In the genomic region with DNA sequence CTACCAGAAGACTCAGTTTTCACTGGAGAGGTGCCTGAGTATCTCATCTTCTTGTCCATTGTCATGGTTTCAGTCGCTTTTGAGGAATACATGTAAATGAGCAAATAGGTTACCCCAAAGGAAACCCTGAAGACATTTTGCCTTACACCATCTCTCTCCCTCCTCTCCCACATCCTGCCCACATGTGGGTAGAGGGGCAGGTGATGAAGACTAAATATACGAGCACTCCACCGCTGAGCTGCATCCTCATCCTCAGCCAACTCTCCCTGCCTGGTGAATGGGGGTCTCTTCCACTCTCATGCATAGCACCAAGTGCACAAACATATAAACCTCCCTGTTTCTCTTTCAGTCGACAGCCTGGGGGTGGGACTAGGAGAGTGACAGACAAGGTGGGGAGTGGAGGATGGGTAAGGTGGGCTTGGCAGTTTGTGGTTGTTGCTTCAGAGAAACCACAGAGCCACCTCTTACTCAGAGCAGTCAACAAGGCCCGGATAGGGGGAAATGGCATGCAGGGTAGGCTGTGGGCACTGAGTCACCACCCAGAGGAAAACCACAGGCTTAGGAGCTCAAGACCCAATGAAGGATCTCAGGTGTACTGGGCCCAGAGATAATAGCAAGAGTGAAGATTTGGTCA, we compare ENCODE assay signal across 15 mouse cellular contexts.
A peak's percentile ranks its signal among the peaks of the same experiment; 100 is the strongest.
DNase-seq lines count a peak whose midpoint lies in the region; ATAC-seq and TF ChIP-seq lines count a peak whose summit lies in the region.
"Had no signal": no experiment of that assay in that cellular context is flagged by ENCODE, and none has a peak within 500 bp of the region (broad histone marks: within the 10 kb centered on the region; RNA-seq: fewer than 3 reads in every experiment).

No protein-coding gene starts in this region.

- peak; percentile 40 to 60; a peak in 2 of 4 replicates for TF ChIP-seq EP300 in MEL (IDR thresholded peaks at IDR 0.05; ENCODE audit: low read depth in 1 of 2, low read length in 2 of 2)
- TF ChIP-seq EP300 in liver, postnatal 0 days (IDR thresholded peaks at IDR 0.05; ENCODE audit: low read depth), result no peak

- 0 out of 2 replicates have a peak overlapping the region, but pooled peaks have one; percentile 9 for H3K4me2 ChIP-seq in liver, postnatal 0 days (ENCODE audit: low read depth, low read length)
- H3K4me2 ChIP-seq: hindbrain, embryonic 15.5 days; neural tube, embryonic 15.5 days had no signal

- intact Hi-C loops in gastrocnemius, postnatal 36 days (cut with DNase I), result no loop called here

- no peaks in the 10 kb centered on the region; a peak in 1 of 4 replicates for H3K27me3 ChIP-seq in MEL (ENCODE audit: control insufficient read depth in 1 of 2, insufficient read depth in 2 of 2, low read length in 2 of 2)
- no peaks in the 10 kb centered on the region for H3K27me3 ChIP-seq in liver, postnatal 0 days (ENCODE audit: insufficient read depth, low read length)
- no peaks in the 10 kb centered on the region for H3K27me3 ChIP-seq in kidney, adult 2 months (replicated peaks; ENCODE audit: control insufficient read depth, insufficient read depth, low read length)
- H3K27me3 ChIP-seq: hindbrain, embryonic 15.5 days; neural tube, embryonic 15.5 days had no signal

- no peak for TF ChIP-seq CTCF in MEL (IDR thresholded peaks at IDR 0.05 in 2 of 3, conservative IDR thresholded peaks at IDR 0.05 in 1 of 3; ENCODE audit: control insufficient read depth in 1 of 3, insufficient read depth in 1 of 3, low read depth in 2 of 3, low read length in 3 of 3, poor library complexity in 1 of 3, severe bottlenecking in 1 of 3)
- no peak for TF ChIP-seq CTCF in liver, postnatal 0 days (IDR thresholded peaks at IDR 0.05; ENCODE audit: low read depth)
- no peak for TF ChIP-seq CTCF in kidney, adult 2 months (conservative IDR thresholded peaks at IDR 0.05; ENCODE audit: insufficient read depth, insufficient read length, low read depth, low read length)

- peak; percentile 19; the same call in 1 of the 2 replicates for ATAC-seq in liver, postnatal 0 days
- ATAC-seq: forebrain, embryonic 16.5 days had no signal

- no peaks in the 10 kb centered on the region for H3K9me3 ChIP-seq in MEL (replicated peaks; ENCODE audit: insufficient read depth, low read length)
- H3K9me3 ChIP-seq in liver, postnatal 0 days (ENCODE audit: low read length), result no peaks in the 10 kb centered on the region
- H3K9me3 ChIP-seq: hindbrain, embryonic 15.5 days; neural tube, embryonic 15.5 days had no signal

- peaks cover 0 to 11% of the 10 kb centered on the region in 2 experiments; a peak in 2 of 4 replicates for H3K4me1 ChIP-seq in MEL (ENCODE audit: control insufficient read depth in 1 of 2, insufficient read depth in 2 of 2, low read length in 2 of 2)
- peaks cover 2% of the 10 kb centered on the region; the same call in 1 of the 2 replicates for H3K4me1 ChIP-seq in liver, postnatal 0 days (ENCODE audit: insufficient read depth)
- H3K4me1 ChIP-seq in kidney, adult 2 months (ENCODE audit: control insufficient read depth, insufficient read depth, low read length), result no peaks in the 10 kb centered on the region
- H3K4me1 ChIP-seq: hindbrain, embryonic 15.5 days; neural tube, embryonic 15.5 days had no signal

- peak; percentile 90 for DNase-seq in CD4-positive helper T cell, adult 2 months (ENCODE audit: low read depth, low spot score)
- DNase-seq in MEL (ENCODE audit: low read depth, low spot score), result peak; percentile 64
- peak; percentile 35 for DNase-seq in liver, postnatal 0 days
- DNase-seq in spleen, postnatal 36 days (ENCODE audit: low spot score in 2 of 2), result peak; percentile 45 to 53
- no peak for DNase-seq in kidney, adult 2 months
- no peak for DNase-seq in cerebellum, postnatal 14 days
- no peak for DNase-seq in gastrocnemius, postnatal 36 days
- DNase-seq in frontal cortex, postnatal 10 days (ENCODE audit: low spot score in 2 of 2), result no peak
- DNase-seq: left cerebral cortex, postnatal 4 days; right cerebral cortex, postnatal 4 days had no signal

- no peak for TF ChIP-seq POLR2A in MEL (IDR thresholded peaks at IDR 0.05; ENCODE audit: control insufficient read depth in 1 of 2, insufficient read depth in 1 of 2, low read depth in 1 of 2, low read length in 2 of 2, poor library complexity in 1 of 2)
- no peak for TF ChIP-seq POLR2A in kidney, adult 2 months (IDR thresholded peaks at IDR 0.05; ENCODE audit: low read depth, low read length)

- no peak for TF ChIP-seq RAD21 in MEL (IDR thresholded peaks at IDR 0.05; ENCODE audit: low read depth, low read length)

- H3K27ac ChIP-seq in MEL (ENCODE audit: control insufficient read depth, low read depth, low read length), result no peak overlapping the region
- H3K27ac ChIP-seq in liver, postnatal 0 days (ENCODE audit: low read depth), result no peak overlapping the region
- H3K27ac ChIP-seq in kidney, adult 2 months (ENCODE audit: insufficient read depth, low read depth, low read length), result no peak overlapping the region
- H3K27ac ChIP-seq: heart, adult 2 months; hindbrain, embryonic 15.5 days; macrophage; neural tube, embryonic 15.5 days had no signal

- H3K4me3 ChIP-seq in MEL (ENCODE audit: control insufficient read depth in 1 of 2, insufficient read depth in 1 of 2, low read depth in 2 of 2, low read length in 2 of 2), result no peak overlapping the region
- no peak overlapping the region for H3K4me3 ChIP-seq in liver, postnatal 0 days (ENCODE audit: low read depth, low read length)
- H3K4me3 ChIP-seq in kidney, adult 2 months (ENCODE audit: insufficient read depth, low read depth, low read length), result no peak overlapping the region
- H3K4me3 ChIP-seq: heart, adult 2 months; hindbrain, embryonic 15.5 days; neural tube, embryonic 15.5 days had no signal

- H3K9ac ChIP-seq in MEL (ENCODE audit: control insufficient read depth, low read depth, low read length, poor library complexity, severe bottlenecking), result no peak overlapping the region
- H3K9ac ChIP-seq in liver, postnatal 0 days (replicated peaks), result no peak overlapping the region
- H3K9ac ChIP-seq: hindbrain, embryonic 15.5 days; neural tube, embryonic 15.5 days had no signal

- peaks cover 0 to 3% of the 10 kb centered on the region in 2 experiments; a peak in 2 of 4 replicates for H3K36me3 ChIP-seq in MEL (ENCODE audit: control insufficient read depth in 1 of 2, insufficient read depth in 2 of 2, low read length in 2 of 2)
- no peaks in the 10 kb centered on the region for H3K36me3 ChIP-seq in liver, postnatal 0 days (replicated peaks; ENCODE audit: insufficient read depth, low read length)
- no peaks in the 10 kb centered on the region for H3K36me3 ChIP-seq in kidney, adult 2 months (ENCODE audit: control insufficient read depth, insufficient read depth, low read length)
- H3K36me3 ChIP-seq: hindbrain, embryonic 15.5 days; neural tube, embryonic 15.5 days had no signal

- H3K79me2 ChIP-seq in MEL (ENCODE audit: control insufficient read depth, insufficient read depth, low read length, poor library complexity), result no peaks in the 10 kb centered on the region

- 28% methylated on average over 5 of the region's 5 CpGs for WGBS in liver, postnatal 0 days (ENCODE audit: insufficient replicate concordance)
- WGBS in kidney, adult 2 months, result 80% methylated on average over 5 of the region's 5 CpGs

TF ChIP-seq in MEL, 35 proteins besides CTCF, POLR2A, EP300 and RAD21:
- no peak for TF ChIP-seq JUND (IDR thresholded peaks at IDR 0.05; ENCODE audit: low read depth, low read length)
- no peak for TF ChIP-seq GATA1 (IDR thresholded peaks at IDR 0.05; ENCODE audit: low read depth, low read length)
- no peak for TF ChIP-seq POLR2AphosphoS5 (IDR thresholded peaks at IDR 0.05; ENCODE audit: borderline replicate concordance, low read depth, low read length)
- peak; percentile 38 for TF ChIP-seq TAL1 (IDR thresholded peaks at IDR 0.05; ENCODE audit: low read length)
- no peak for TF ChIP-seq ETS1 (IDR thresholded peaks at IDR 0.05; ENCODE audit: low read depth, low read length)

Comparison
In these comparisons a context has a peak if more than half of its experiments do, and no peak if none do; other contexts are left out.
1. DNase-seq: peak in CD4-positive helper T cell, adult 2 months (single experiment), MEL (single experiment), liver, postnatal 0 days (single experiment) and spleen, postnatal 36 days (2 of 2); none in kidney, adult 2 months (single experiment), cerebellum, postnatal 14 days (0 of 2), gastrocnemius, postnatal 36 days (0 of 2) and frontal cortex, postnatal 10 days (0 of 2).